Comparison of ENCODE assay signal across 21 mouse cellular contexts in the genomic region with DNA sequence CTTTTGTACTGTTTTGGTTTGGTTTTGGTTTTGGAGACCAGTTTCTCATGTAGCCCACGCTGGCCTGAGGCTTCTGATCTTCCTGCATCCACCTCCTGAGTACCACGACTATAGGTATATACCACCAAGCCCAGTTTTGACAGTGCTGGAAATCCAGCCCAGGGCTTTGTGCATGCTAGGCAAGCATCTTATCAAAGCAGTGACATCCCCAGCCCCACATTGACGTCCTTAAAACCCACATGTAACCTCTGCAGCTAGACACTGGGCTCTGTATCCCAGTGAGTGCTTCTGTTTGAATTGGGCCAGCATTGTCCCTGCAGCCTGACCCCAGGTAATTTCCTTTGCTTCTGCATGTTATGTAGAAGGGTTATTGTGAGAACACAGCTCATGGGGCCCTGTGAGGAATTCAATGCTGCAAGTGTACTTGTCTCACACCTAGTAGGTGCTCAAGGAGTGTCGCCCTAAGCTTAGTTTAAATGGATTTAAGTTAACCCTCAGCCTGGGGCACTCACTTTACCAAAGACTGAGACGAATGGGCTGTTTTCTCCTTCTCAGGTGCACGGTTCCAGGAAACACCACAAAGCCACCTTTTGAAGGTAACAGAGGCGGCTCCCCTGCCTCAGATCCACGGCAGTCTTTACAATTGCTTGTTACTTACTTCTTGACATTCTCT. TPM values are rescaled to one million over a fixed set of nuclear protein-coding genes. Genes with fewer than 3 reads are reported as not detected.
DNase-seq lines count a peak whose midpoint lies in the region; ATAC-seq and TF ChIP-seq lines count a peak whose summit lies in the region.
"Had no signal": no experiment of that assay in that cellular context is flagged by ENCODE, and none has a peak within 500 bp of the region (broad histone marks: within the 10 kb centered on the region; RNA-seq: fewer than 3 reads in every experiment).

No protein-coding gene starts in this region.

- H3K4me2 ChIP-seq in intestine, embryonic 16.5 days (ENCODE audit: low read depth, low read length) = no peak overlapping the region
- H3K4me2 ChIP-seq: forebrain, embryonic 13.5 days; heart, embryonic 11.5 days; hindbrain, embryonic 12.5 days; hindbrain, embryonic 15.5 days had no signal

- 41% methylated on average over 8 of the region's 8 CpGs for WGBS in thymus, adult 2 months
- 85% methylated on average over 8 of the region's 8 CpGs for WGBS in intestine, embryonic 16.5 days

- peak; percentile 3 for ATAC-seq in CD4-positive, CD25-positive, alpha-beta regulatory T cell, adult 4 months
- ATAC-seq in inflammation-experienced regulatory T-cells, adult 6 months = peak; percentile 9
- no peak for ATAC-seq in intestine, embryonic 16.5 days
- ATAC-seq: activated CD4-positive, CD25-positive, alpha-beta regulatory T cell, adult 4 months; forebrain, embryonic 13.5 days; forebrain, embryonic 16.5 days had no signal

- DNase-seq in thymus, adult 2 months = no peak
- no peak for DNase-seq in thymus, postnatal 4 days
- no peak for DNase-seq in urinary bladder, postnatal 10 days (ENCODE audit: low spot score)
- DNase-seq: adrenal gland, adult 8-10 months; adrenal gland, postnatal 25 days; cerebellum, adult 11-12 months; cerebellum, adult 9-10 months; cerebellum, postnatal 14 days; gastrocnemius, postnatal 10 days; gastrocnemius, postnatal 36 days; heart, adult 2 months had no signal

- no peak for TF ChIP-seq CTCF in thymus, adult 2 months (IDR thresholded peaks at IDR 0.05; ENCODE audit: borderline replicate concordance, control insufficient read depth, extremely low read depth, insufficient read depth, low read length, poor library complexity)

- peaks cover 67% of the 10 kb centered on the region for H3K4me1 ChIP-seq in thymus, adult 2 months (replicated peaks; ENCODE audit: control insufficient read depth, insufficient read depth, low read length)
- 0 out of 2 replicates have a peak, but pooled peaks cover 5% of the 10 kb centered on the region for H3K4me1 ChIP-seq in intestine, embryonic 16.5 days (ENCODE audit: control insufficient read depth, insufficient read depth, low read length)
- H3K4me1 ChIP-seq: forebrain, embryonic 13.5 days; hindbrain, embryonic 12.5 days had no signal

- no peak overlapping the region for H3K9ac ChIP-seq in intestine, embryonic 16.5 days (ENCODE audit: low read depth, low read length)
- H3K9ac ChIP-seq: forebrain, embryonic 13.5 days; hindbrain, embryonic 12.5 days; hindbrain, embryonic 15.5 days had no signal

- H3K4me3 ChIP-seq in thymus, adult 2 months (ENCODE audit: control insufficient read depth, insufficient read depth, low read length) = no peak overlapping the region
- no peak overlapping the region for H3K4me3 ChIP-seq in intestine, embryonic 16.5 days (ENCODE audit: low read length)
- H3K4me3 ChIP-seq: forebrain, embryonic 10.5 days; forebrain, embryonic 13.5 days; heart, adult 2 months; hindbrain, embryonic 12.5 days; hindbrain, embryonic 15.5 days had no signal

- H3K27me3 ChIP-seq in thymus, adult 2 months (ENCODE audit: control insufficient read depth, insufficient read depth, low read length) = no peaks in the 10 kb centered on the region
- H3K27me3 ChIP-seq in intestine, embryonic 16.5 days (replicated peaks; ENCODE audit: control insufficient read depth, insufficient read depth, low read length) = no peaks in the 10 kb centered on the region
- H3K27me3 ChIP-seq: forebrain, embryonic 13.5 days; hindbrain, embryonic 12.5 days; hindbrain, embryonic 15.5 days had no signal

- H3K36me3 ChIP-seq in thymus, adult 2 months (ENCODE audit: control insufficient read depth, insufficient read depth, low read length) = no peaks in the 10 kb centered on the region
- no peaks in the 10 kb centered on the region for H3K36me3 ChIP-seq in intestine, embryonic 16.5 days (ENCODE audit: control insufficient read depth, insufficient read depth, low read length)
- H3K36me3 ChIP-seq: forebrain, embryonic 10.5 days; hindbrain, embryonic 12.5 days; hindbrain, embryonic 15.5 days had no signal

- no peak for TF ChIP-seq POLR2A in thymus, adult 2 months (IDR thresholded peaks at IDR 0.05; ENCODE audit: control insufficient read depth, extremely low read depth, insufficient read depth, low read length, poor library complexity)

- no peaks in the 10 kb centered on the region for H3K9me3 ChIP-seq in intestine, embryonic 16.5 days (ENCODE audit: control insufficient read depth, low read length)
- H3K9me3 ChIP-seq: forebrain, embryonic 10.5 days; forebrain, embryonic 13.5 days; hindbrain, embryonic 12.5 days; hindbrain, embryonic 15.5 days had no signal

- peak overlapping the region; percentile 10; the same call in 1 of the 2 replicates for H3K27ac ChIP-seq in thymus, adult 2 months (ENCODE audit: control insufficient read depth, insufficient read depth, low read length)
- no peak overlapping the region for H3K27ac ChIP-seq in intestine, embryonic 16.5 days (ENCODE audit: low read length)
- H3K27ac ChIP-seq: forebrain, embryonic 10.5 days; forebrain, embryonic 13.5 days; heart, adult 2 months; hindbrain, embryonic 12.5 days; hindbrain, embryonic 15.5 days had no signal

RNA-seq across cellular contexts. Expression of a gene that starts 15.2 kb away (rescaled TPM):
- 87.4 and 128 TPM in 2 replicates for polyA plus RNA-seq in thymus, adult 2 months (2012; rRNA removed)
- 10 to 100 TPM; 40.2 to 41.6 TPM for polyA plus RNA-seq in CD4-positive, CD25-positive, alpha-beta regulatory T cell, adult 4 months (2017; shearing (Covaris generic))
- polyA plus RNA-seq in inflammation-experienced regulatory T-cells, adult 6 months (2017; shearing (Covaris generic)) = 10 to 100 TPM; 28.0 to 47.0 (median 44.5) TPM
- 1.9 and 2.3 TPM in 2 replicates for polyA plus RNA-seq in intestine, embryonic 16.5 days (2015; fragmentation: Nextera tagmentation; extraction: Ambion mirVana)
